Mouse (Mus musculus) heart, embryonic 10.5 days (tissue): ENCODE data around the gene Mxra8. TPM values are rescaled to one million over a fixed set of nuclear protein-coding genes. Genes with fewer than 3 reads are reported as not detected.
A peak's percentile ranks its signal among the peaks of the same experiment; 100 is the strongest.

Experiments used
- DNase-seq: peaks from one replicate; pipeline ENCODE4 v3.0.0-alpha.2; 2017; ENCODE audit warnings: low spot score
- H3K27ac ChIP-seq: fragments of 300-500 bp; sonication (generic); 2 replicates; pipeline ENCODE4 v1.5.1; 2016; ENCODE audit warnings: mild to moderate bottlenecking
- H3K27me3 ChIP-seq: fragments of 300-500 bp; sonication (generic); 2 replicates; pipeline ENCODE4 v1.6.1; 2016; ENCODE audit warnings: mild to moderate bottlenecking; ENCODE audit not compliant: poor library complexity, insufficient read depth, severe bottlenecking
- H3K36me3 ChIP-seq: fragments of 300-500 bp; sonication (generic); 2 replicates; pipeline ENCODE4 v1.6.1; 2016; ENCODE audit warnings: mild to moderate bottlenecking, moderate library complexity
- H3K4me1 ChIP-seq: fragments of 300-500 bp; sonication (generic); 2 replicates; pipeline ENCODE4 v1.6.1; 2016; ENCODE audit warnings: mild to moderate bottlenecking
- H3K4me3 ChIP-seq: fragments of 300-500 bp; sonication (generic); 2 replicates; pipeline ENCODE4 v1.5.1; 2016; ENCODE audit warnings: mild to moderate bottlenecking, moderate library complexity
- H3K9me3 ChIP-seq: fragments of 300-500 bp; sonication (generic); 2 replicates; pipeline ENCODE4 v1.6.1; 2016; ENCODE audit warnings: mild to moderate bottlenecking, moderate library complexity
- whole genome bisulfite sequencing: fragments of 180-500 bp; shearing (Covaris S2); methylation state at CpG from one replicate; pipeline ENCODE4 v1.1.7; 2016; 5-methylcytosine and 5-hydroxymethylcytosine counted together
- polyA plus RNA-seq: library from polyadenylated mRNA; unstranded; fragments of >200 nt; fragmentation: Nextera tagmentation; extraction: Ambion mirVana; gene quantifications from 2 replicates; pipeline ENCODE4 v1.2.1, GENCODE M21; 2016

The Mxra8 gene
- polyA plus RNA-seq, 1 experiment from 2014 or later: 50.5 TPM

DNA sequence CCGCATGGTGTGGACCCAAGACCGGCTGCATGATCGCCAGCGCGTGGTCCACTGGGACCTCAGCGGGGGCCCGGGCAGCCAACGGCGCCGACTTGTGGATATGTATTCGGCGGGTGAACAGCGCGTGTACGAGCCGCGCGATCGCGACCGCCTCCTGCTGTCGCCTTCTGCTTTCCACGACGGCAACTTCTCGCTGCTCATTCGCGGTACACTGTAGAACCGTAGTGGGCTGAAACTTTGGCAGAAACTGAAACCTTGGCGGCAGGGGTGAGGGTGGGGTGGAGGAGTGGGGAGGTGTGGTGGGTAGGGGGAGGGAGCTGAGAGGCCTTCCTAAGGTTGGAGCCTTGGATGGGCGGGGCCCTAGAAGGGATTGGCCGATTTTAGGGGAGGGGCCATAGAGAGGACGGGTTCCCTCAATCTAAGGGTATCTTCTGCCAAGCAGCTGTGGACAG is 1.5 kb downstream of the Mxra8 start:
- peaks cover 17% of the 10 kb centered on the region for H3K27me3 ChIP-seq
- H3K27ac ChIP-seq: peak overlapping the region; percentile 87
- under 1% methylated on average over 32 of the region's 32 CpGs for WGBS
- peak overlapping the region; percentile 70 for H3K4me3 ChIP-seq
- peaks cover 47% of the 10 kb centered on the region for H3K4me1 ChIP-seq
- H3K9me3 ChIP-seq: no peaks in the 10 kb centered on the region
- peaks cover 25% of the 10 kb centered on the region for H3K36me3 ChIP-seq
- DNase-seq: peak; percentile 90

- 0 out of 2 replicates have a peak overlapping the region, but pooled peaks have one; percentile 87 for H3K27ac ChIP-seq
- WGBS: 45% methylated on average over 38 of the region's 38 CpGs
- peaks cover 51% of the 10 kb centered on the region for H3K4me1 ChIP-seq
- H3K4me3 ChIP-seq: peak overlapping the region; percentile 70
- no peaks in the 10 kb centered on the region for H3K9me3 ChIP-seq
- DNase-seq: no peak
- H3K36me3 ChIP-seq: peaks cover 25% of the 10 kb centered on the region
- peaks cover 17% of the 10 kb centered on the region for H3K27me3 ChIP-seq
These were observed 2.3 kb downstream of the Mxra8 start for GRCm38 (mm10) chr4:155841651-155842270.

DNA sequence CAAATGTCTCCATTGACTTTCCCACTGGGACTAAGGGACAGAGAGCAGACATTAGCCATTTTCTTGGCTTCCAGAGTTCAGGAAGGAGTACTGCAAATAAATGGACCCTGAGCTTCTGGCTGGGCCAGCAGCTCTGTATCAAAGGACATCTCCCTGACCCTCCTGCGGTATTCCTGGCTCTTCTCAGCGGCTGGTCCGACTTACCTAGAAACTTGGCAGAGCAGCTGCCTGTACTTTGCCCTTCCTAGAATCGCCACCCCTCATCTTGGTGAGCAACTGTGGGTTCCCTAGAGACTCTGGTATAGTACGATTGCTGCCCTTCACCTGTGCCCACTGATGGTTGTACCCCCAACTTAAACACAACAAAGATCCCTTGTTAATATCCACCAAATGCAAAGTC is 3.8 kb downstream of the Mxra8 start:
- peaks cover 17% of the 10 kb centered on the region for H3K27me3 ChIP-seq
- H3K4me1 ChIP-seq: peaks cover 53% of the 10 kb centered on the region
- H3K9me3 ChIP-seq: no peaks in the 10 kb centered on the region
- H3K36me3 ChIP-seq: peaks cover 25% of the 10 kb centered on the region
- DNase-seq: no peak
- 88% methylated on average over 5 of the region's 5 CpGs for WGBS
- no peak overlapping the region for H3K27ac ChIP-seq
- H3K4me3 ChIP-seq: no peak overlapping the region

GRCm38 (mm10) chr4:155846871-155847578 is 7.5 kb downstream of the Mxra8 start, which contains the start of gene Dvl1:
Gene Dvl1, plus strand, starts transcription at chr4:155847402.
- Histone ChIP-seq H3K4me3 (peak within 1 kb of the TSS; percentile 83), H3K9me3 (no peaks in the 10 kb centered on the region), H3K27ac (peak within 1 kb of the TSS; percentile 91), H3K4me1 (peaks cover 26% of the 10 kb centered on the region), H3K36me3 (peaks cover 19% of the 10 kb centered on the region), H3K27me3 (peaks cover 2% of the 10 kb centered on the region; the same call in 1 of the 2 replicates)
- peak; percentile 95 for DNase-seq
- 1% methylated on average over 65 of the region's 65 CpGs for WGBS

- Histone ChIP-seq H3K4me1 (peaks cover 28% of the 10 kb centered on the region), H3K36me3 (peaks cover 14% of the 10 kb centered on the region), H3K27me3 (no peaks in the 10 kb centered on the region), H3K4me3 (peak overlapping the region; percentile 83), H3K27ac (peak overlapping the region; percentile 91), H3K9me3 (no peaks in the 10 kb centered on the region)
- WGBS: 2% methylated on average over 65 of the region's 69 CpGs
- DNase-seq: no peak
These were observed 8.3 kb downstream of the Mxra8 start for GRCm38 (mm10) chr4:155847591-155848352.

- Histone ChIP-seq H3K9me3 (no peaks in the 10 kb centered on the region), H3K36me3 (peaks cover 8% of the 10 kb centered on the region), H3K27me3 (no peaks in the 10 kb centered on the region), H3K27ac (no peak overlapping the region), H3K4me3 (peak overlapping the region; percentile 83), H3K4me1 (peaks cover 28% of the 10 kb centered on the region)
- 67% methylated on average over 7 of the region's 7 CpGs for WGBS
- no peak for DNase-seq
These were observed 9.1 kb downstream of the Mxra8 start for GRCm38 (mm10) chr4:155848434-155849095.

- Histone ChIP-seq H3K9me3 (no peaks in the 10 kb centered on the region), H3K4me3 (no peak overlapping the region), H3K27me3 (no peaks in the 10 kb centered on the region), H3K27ac (no peak overlapping the region), H3K36me3 (peaks cover 10% of the 10 kb centered on the region; the same call in 1 of the 2 replicates), H3K4me1 (peaks cover 28% of the 10 kb centered on the region)
- DNase-seq: no peak
- WGBS: 89% methylated on average over 2 of the region's 2 CpGs
These were observed 9.9 kb downstream of the Mxra8 start for GRCm38 (mm10) chr4:155849391-155849790.

DNA sequence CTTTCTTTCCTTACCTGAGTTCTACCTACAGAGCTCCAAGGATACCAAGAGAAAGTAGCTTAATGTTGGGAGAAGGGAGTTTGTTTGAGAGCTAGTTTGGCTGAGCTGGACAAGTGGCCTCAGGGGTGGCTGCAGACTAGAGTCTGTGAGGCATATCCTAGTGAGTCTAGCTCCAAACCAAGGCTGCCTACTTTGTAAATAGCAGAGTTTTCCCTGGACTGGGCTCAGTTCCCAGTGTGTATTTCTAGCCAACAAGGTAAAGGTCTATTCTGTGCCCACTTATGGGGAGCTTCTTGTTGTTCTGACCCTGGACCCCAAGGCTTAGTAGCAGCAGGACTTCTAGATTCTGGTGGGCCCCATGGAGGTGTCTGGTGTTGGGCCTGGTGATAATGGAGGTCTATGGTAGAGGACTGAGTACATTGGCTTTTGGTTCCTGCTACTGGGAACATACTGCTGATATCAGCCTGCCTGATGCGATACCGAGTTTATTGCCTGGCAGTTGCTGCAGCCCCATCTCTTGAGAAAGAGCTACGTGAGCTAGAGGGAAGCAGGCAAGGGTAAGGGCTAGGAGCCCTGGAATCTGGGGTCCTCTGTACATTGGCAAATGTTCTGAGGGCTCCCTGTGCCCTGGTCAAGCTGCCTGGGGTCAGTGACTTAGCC is 10.4 kb downstream of the Mxra8 start:
- 94% methylated on average over 3 of the region's 3 CpGs for WGBS

GRCm38 (mm10) chr4:155851368-155851767 is 11.9 kb downstream of the Mxra8 start:
- 81% methylated on average over 3 of the region's 3 CpGs for WGBS
- H3K27ac ChIP-seq: no peak overlapping the region
- DNase-seq: no peak
- peaks cover 30% of the 10 kb centered on the region for H3K36me3 ChIP-seq
- no peaks in the 10 kb centered on the region for H3K9me3 ChIP-seq
- H3K4me1 ChIP-seq: peaks cover 27% of the 10 kb centered on the region
- no peak overlapping the region for H3K4me3 ChIP-seq
- no peaks in the 10 kb centered on the region for H3K27me3 ChIP-seq

More for the DNA sequence above, 10.4 kb downstream of the Mxra8 start:
- H3K4me1 ChIP-seq: peaks cover 28% of the 10 kb centered on the region
- H3K27ac ChIP-seq: no peak overlapping the region
- H3K36me3 ChIP-seq: peaks cover 15% of the 10 kb centered on the region
- H3K9me3 ChIP-seq: no peaks in the 10 kb centered on the region
- H3K4me3 ChIP-seq: no peak overlapping the region
- no peak for DNase-seq
- no peaks in the 10 kb centered on the region for H3K27me3 ChIP-seq

DNA sequence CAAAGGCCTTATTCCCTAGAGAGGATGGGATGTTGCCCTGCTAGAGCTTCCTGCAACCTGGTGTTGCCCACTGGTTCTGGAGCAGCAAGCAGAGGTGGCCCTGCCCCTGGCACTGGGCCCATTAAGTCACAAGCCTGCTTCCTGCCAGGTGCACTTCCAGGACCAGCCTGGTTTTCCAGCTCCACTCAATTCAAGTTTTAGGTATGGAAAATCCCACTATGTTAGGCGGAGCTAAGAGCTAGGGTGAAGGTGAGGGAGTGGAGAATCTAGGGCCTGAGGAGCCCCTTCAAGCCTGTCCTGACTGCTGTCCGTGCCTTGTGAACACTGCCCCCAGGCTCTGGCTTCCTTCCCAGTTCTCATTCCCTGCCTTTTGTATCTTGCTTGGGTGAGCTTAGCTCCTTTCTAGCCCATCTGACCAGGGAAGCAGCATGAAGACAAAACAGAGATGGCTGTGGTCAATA is 12.5 kb downstream of the Mxra8 start:
- no peak overlapping the region for H3K27ac ChIP-seq
- no peaks in the 10 kb centered on the region for H3K27me3 ChIP-seq
- no peak for DNase-seq
- H3K4me1 ChIP-seq: peaks cover 21% of the 10 kb centered on the region
- WGBS: 87% methylated on average over 2 of the region's 2 CpGs
- H3K4me3 ChIP-seq: no peak overlapping the region
- H3K36me3 ChIP-seq: peaks cover 36% of the 10 kb centered on the region
- H3K9me3 ChIP-seq: no peaks in the 10 kb centered on the region

DNA sequence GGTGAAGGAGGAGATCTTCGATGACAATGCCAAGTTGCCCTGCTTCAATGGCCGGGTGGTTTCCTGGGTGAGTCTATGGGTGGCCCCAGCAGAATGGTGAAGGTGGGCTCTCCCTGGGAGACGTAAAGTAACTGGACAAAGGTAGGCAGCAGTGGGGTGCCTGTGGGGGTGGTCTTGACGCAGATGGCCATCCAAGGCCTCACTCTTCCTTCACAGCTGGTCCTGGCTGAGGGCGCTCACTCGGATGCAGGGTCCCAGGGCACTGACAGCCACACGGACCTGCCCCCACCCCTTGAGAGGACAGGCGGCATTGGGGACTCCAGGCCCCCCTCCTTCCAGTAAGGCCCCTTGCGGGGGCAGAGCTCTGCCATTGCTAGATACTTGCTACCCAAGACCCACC is 13.9 kb downstream of the Mxra8 start:
- H3K27ac ChIP-seq: no peak overlapping the region
- H3K9me3 ChIP-seq: no peaks in the 10 kb centered on the region
- no peak for DNase-seq
- no peak overlapping the region for H3K4me3 ChIP-seq
- peaks cover 12% of the 10 kb centered on the region for H3K4me1 ChIP-seq
- 88% methylated on average over 9 of the region's 9 CpGs for WGBS
- no peaks in the 10 kb centered on the region for H3K27me3 ChIP-seq
- peaks cover 50% of the 10 kb centered on the region for H3K36me3 ChIP-seq

GRCm38 (mm10) chr4:155854991-155855390 is 15.5 kb downstream of the Mxra8 start:
- DNase-seq: no peak
- WGBS: 96% methylated on average over 12 of the region's 12 CpGs
- Histone ChIP-seq H3K36me3 (peaks cover 55% of the 10 kb centered on the region), H3K9me3 (no peaks in the 10 kb centered on the region), H3K27ac (no peak overlapping the region), H3K27me3 (no peaks in the 10 kb centered on the region), H3K4me1 (0 out of 2 replicates have a peak, but pooled peaks cover 5% of the 10 kb centered on the region), H3K4me3 (no peak overlapping the region)
